In genomic region chr12:111469507-111469906, GRCm38 (mm10) we compare ENCODE assay signal across 8 mouse cellular contexts. TPM values are rescaled to one million over a fixed set of nuclear protein-coding genes. Genes with fewer than 3 reads are reported as not detected.
A peak's percentile ranks its signal among the peaks of the same experiment; 100 is the strongest.
DNase-seq lines count a peak whose midpoint lies in the region; ATAC-seq lines count a peak whose summit lies in the region.

No protein-coding gene starts in this region.

- no peak overlapping the region for H3K27ac ChIP-seq in kidney, embryonic 16.5 days (ENCODE audit: low read length)
- H3K27ac ChIP-seq in liver, embryonic 12.5 days = no peak overlapping the region

- no peak overlapping the region for H3K4me3 ChIP-seq in kidney, embryonic 16.5 days (ENCODE audit: low read length)
- no peak overlapping the region for H3K4me3 ChIP-seq in liver, embryonic 12.5 days

- no peak overlapping the region for H3K9ac ChIP-seq in kidney, embryonic 16.5 days (replicated peaks; ENCODE audit: low read length)
- no peak overlapping the region for H3K9ac ChIP-seq in liver, embryonic 12.5 days

- ATAC-seq in kidney, embryonic 16.5 days (ENCODE audit: low FRiP score, low TSS enrichment) = peak; percentile 47
- peak; percentile 64; the same call in 1 of the 2 replicates for ATAC-seq in liver, embryonic 12.5 days

- H3K4me1 ChIP-seq in kidney, embryonic 16.5 days (ENCODE audit: insufficient read depth, low read length) = peaks cover 17% of the 10 kb centered on the region
- 0 out of 2 replicates have a peak, but pooled peaks cover 3% of the 10 kb centered on the region for H3K4me1 ChIP-seq in liver, embryonic 12.5 days

- intact Hi-C loops in gastrocnemius, postnatal 14 days (cut with DNase I; ENCODE audit: low total_unique reads) = no loop called here

- H3K9me3 ChIP-seq in kidney, embryonic 16.5 days (ENCODE audit: low read length) = no peaks in the 10 kb centered on the region
- H3K9me3 ChIP-seq in liver, embryonic 12.5 days (replicated peaks) = no peaks in the 10 kb centered on the region

- H3K27me3 ChIP-seq in kidney, embryonic 16.5 days (ENCODE audit: insufficient read depth, low read length) = no peaks in the 10 kb centered on the region
- H3K27me3 ChIP-seq in liver, embryonic 12.5 days (replicated peaks) = peaks cover 57% of the 10 kb centered on the region

- WGBS in kidney, embryonic 16.5 days = 4% methylated on average over 8 of the region's 8 CpGs
- 4% methylated on average over 8 of the region's 8 CpGs for WGBS in liver, embryonic 12.5 days (ENCODE audit: insufficient replicate concordance)

- H3K4me2 ChIP-seq in kidney, embryonic 16.5 days (replicated peaks; ENCODE audit: low read depth, low read length) = no peak overlapping the region
- no peak overlapping the region for H3K4me2 ChIP-seq in liver, embryonic 12.5 days

- DNase-seq in 416B (ENCODE audit: low read depth) (peak; percentile 78), MN1 (ENCODE audit: low spot score) (peak; percentile 61)
- DNase-seq in cerebellum, adult 9-10 months = peak; percentile 71
- DNase-seq in gastrocnemius, postnatal 14 days = peak; percentile 75
- DNase-seq in retina, adult 2 months (ENCODE audit: low read depth, low spot score) = peak; percentile 37
- DNase-seq in thymus, postnatal 36 days = peak; percentile 45 to 51

- H3K36me3 ChIP-seq in kidney, embryonic 16.5 days (ENCODE audit: insufficient read depth, low read length) = no peaks in the 10 kb centered on the region
- no peaks in the 10 kb centered on the region for H3K36me3 ChIP-seq in liver, embryonic 12.5 days

RNA-seq across cellular contexts. Expression of gene Gm266, which starts 16.1 kb away (rescaled TPM):
- total RNA-seq in gastrocnemius, postnatal 14 days (2021) = 1 to 10 TPM; 1.7 to 3.4 TPM
- 78.6 and 84.8 TPM in 2 replicates for polyA plus RNA-seq in kidney, embryonic 16.5 days (2015; fragmentation: Nextera tagmentation; extraction: Ambion mirVana)
- 1.8 and 2.4 TPM in 2 replicates for polyA plus RNA-seq in liver, embryonic 12.5 days (2016; fragmentation: Nextera tagmentation; extraction: Ambion mirVana)

RNA-seq across cellular contexts. Expression of gene Tnfaip2, which starts 27.2 kb away (rescaled TPM):
- total RNA-seq in gastrocnemius, postnatal 14 days (2021) = 10 to 100 TPM; 22.7 to 46.6 TPM
- polyA plus RNA-seq in kidney, embryonic 16.5 days (2015; fragmentation: Nextera tagmentation; extraction: Ambion mirVana) = 21.7 and 24.3 TPM in 2 replicates
- 88.6 and 94.9 TPM in 2 replicates for polyA plus RNA-seq in liver, embryonic 12.5 days (2016; fragmentation: Nextera tagmentation; extraction: Ambion mirVana)

RNA-seq across cellular contexts. Expression of gene Exoc3l4, which starts 52.7 kb away (rescaled TPM):
- 10 to 100 TPM; 12.8 to 23.8 TPM for total RNA-seq in gastrocnemius, postnatal 14 days (2021)
- polyA plus RNA-seq in kidney, embryonic 16.5 days (2015; fragmentation: Nextera tagmentation; extraction: Ambion mirVana) = 19.4 and 19.9 TPM in 2 replicates
- polyA plus RNA-seq in liver, embryonic 12.5 days (2016; fragmentation: Nextera tagmentation; extraction: Ambion mirVana) = 15.5 and 18.2 TPM in 2 replicates

Comparison
In these comparisons a context has a peak if more than half of its experiments do, and no peak if none do; other contexts are left out.
1. RNA of gene Gm266, which starts 16.1 kb away (polyA plus RNA-seq): 78.6 to 84.8 TPM in kidney, embryonic 16.5 days; 1.8 to 2.4 TPM in liver, embryonic 12.5 days; every median in the first group is over 10 times any median in the second.
2. Peak in every context shown above with its lines, with median percentiles within 50 percentile points of each other: DNase-seq.